Mouse (Mus musculus): Measurements from ENCODE around the gene Ninl. TPM values are rescaled to one million over a fixed set of nuclear protein-coding genes. Genes with fewer than 3 reads are reported as not detected.

The Ninl gene
- polyA plus RNA-seq (2017; shearing (Covaris generic)) = 1 to 10 TPM in 1 of 3 experiments, under 1 TPM in 2; 0.53 to 1.2 (median 0.81) TPM

- ATAC-seq = peak; percentile 88
Observed at GRCm38 (mm10) chr2:151039232-151039695, at the start of gene Ninl, which contains the start of gene Nanp. Gene Ninl (minus strand): TSS chr2:151039382. Gene Nanp (minus strand): TSS chr2:151039398.

- no peak for ATAC-seq
Observed at GRCm38 (mm10) chr2:151056637-151057036, 17.5 kb upstream of the Ninl start.

- ATAC-seq = no peak
Observed at GRCm38 (mm10) chr2:151040411-151040810, 1.2 kb upstream of the Ninl start.

- peak; percentile 29 for ATAC-seq
Observed at GRCm38 (mm10) chr2:151039726-151040125, 544 bp upstream of the Ninl start.

GRCm38 (mm10) chr2:151038811-151039222 is 365 bp downstream of the Ninl start:
- peak; percentile 60 for ATAC-seq

DNA sequence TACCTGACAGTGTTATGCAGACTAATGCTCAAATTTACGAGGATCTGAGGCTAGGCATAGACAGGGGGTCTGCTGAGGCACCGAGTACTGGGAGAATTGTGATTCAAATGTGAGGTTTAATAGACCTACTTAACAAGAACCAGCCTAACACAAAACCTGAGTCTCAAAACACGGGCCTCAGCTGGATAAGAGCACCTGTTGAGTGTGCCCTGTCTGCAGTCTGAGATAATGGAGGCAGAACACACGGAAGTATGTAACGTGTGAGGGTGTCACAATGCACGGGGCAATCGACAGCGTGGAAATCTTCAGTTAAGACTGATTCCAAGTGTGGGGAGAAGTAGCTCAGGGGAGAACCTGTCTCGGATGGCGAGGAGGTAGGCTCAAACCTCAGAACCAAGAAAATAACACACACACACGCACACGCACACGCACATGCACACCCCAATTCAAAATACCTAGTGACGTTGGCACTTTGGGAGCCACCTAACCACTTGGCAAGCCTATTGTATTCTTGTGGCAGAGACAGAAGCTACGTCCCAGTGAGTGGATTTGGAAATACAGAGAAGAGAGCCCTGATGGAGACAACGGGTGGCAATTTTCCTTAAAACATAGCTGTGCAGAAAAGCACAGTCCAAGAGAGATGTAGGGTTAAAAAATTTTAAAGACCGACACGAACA is 1.2 kb downstream of the Ninl start:
- no peak for ATAC-seq

DNA sequence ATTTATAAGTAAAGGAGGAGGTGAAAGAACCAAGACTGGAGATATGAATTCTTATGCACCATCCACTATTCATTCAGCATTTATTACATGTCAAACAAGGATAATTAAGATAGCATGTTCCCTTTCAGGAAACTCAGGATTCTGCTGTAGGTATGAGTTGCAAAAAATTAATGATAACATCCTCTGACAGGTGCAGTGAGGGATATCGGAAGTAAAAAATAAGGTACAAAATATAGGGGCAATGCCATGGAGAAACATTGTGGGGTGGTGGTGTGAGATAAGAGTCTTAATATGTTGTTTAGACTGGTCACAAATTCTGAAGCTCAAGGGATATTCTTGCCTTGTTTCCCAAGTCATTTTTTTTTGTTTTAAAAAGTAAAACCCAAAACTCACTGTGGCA is 1.9 kb downstream of the Ninl start:
- no peak for ATAC-seq

- no peak for ATAC-seq
Observed at GRCm38 (mm10) chr2:151036721-151037120, 2.5 kb downstream of the Ninl start.

- ATAC-seq = no peak
Observed at GRCm38 (mm10) chr2:151034435-151034834, 4.7 kb downstream of the Ninl start.

DNA sequence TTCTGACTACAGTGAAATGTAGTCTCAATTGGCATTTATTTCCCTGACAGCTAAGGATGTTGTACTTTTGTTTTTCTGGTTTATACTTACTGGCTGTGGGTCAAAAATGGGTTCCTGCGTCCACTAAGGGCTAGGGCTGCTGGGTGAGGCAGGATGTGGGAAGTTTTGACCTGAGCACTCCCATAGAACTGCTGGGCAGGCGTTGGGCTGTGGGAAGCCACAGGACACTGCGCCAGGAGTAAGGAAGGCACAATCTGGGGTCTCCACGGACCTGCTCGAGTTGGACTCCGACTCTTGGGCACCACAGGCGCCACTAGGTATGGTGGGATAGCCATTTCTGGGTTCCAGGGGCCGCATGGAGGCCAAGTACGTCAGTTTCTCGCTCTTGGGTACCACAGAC is 18.0 kb downstream of the Ninl start:
- no peak for ATAC-seq

- no peak for ATAC-seq
Observed at GRCm38 (mm10) chr2:151015316-151015715, 23.9 kb downstream of the Ninl start.

DNA sequence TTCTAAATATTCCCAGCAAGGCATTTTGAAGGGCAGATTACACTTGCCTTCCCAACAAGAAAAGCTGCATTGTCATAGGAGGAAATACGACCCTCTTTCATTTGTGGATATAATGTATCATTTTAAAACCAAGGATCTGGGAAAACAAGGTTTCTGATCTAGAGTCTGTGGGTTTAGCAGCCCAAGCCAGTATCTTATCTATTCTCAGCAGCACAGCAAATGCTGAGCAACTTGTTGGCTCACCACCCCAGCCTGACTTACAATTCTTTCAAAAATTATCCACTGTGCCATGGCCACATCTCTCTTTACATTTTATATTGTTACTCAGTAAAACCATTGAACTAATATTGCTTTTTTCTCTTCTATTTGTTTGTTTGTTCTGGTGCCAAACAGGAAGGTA is 27.9 kb downstream of the Ninl start:
- ATAC-seq = no peak

GRCm38 (mm10) chr2:151009515-151010085 is 29.6 kb downstream of the Ninl start:
- no peak for ATAC-seq

- ATAC-seq = peak; percentile 53
Observed at GRCm38 (mm10) chr2:151008939-151009509, 30.2 kb downstream of the Ninl start.

DNA sequence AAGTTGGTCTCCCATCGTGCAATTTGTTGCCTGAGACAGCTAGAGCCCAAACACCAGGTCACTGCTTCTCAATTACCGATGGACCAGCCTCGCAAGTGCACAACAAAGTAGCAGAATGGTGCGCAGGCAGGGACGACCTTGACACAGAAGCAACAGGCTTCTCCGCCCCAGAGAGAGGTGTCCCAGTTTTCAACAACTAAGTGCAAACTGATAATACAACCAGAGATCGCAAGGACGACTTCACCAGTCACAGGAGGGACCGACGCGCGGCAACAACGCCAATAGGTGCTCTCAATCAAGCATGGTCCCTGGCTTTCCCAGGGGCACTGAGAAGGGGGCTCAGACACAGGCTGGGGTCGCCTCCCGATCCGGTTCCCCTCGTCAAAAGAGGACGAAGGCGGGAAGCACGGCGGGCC is 30.7 kb downstream of the Ninl start:
- peak; percentile 9 for ATAC-seq

GRCm38 (mm10) chr2:151008006-151008405 is 31.2 kb downstream of the Ninl start:
- ATAC-seq = no peak

- ATAC-seq = no peak
Observed at GRCm38 (mm10) chr2:151006281-151006945, 32.8 kb downstream of the Ninl start.

GRCm38 (mm10) chr2:151004390-151004789 is 34.8 kb downstream of the Ninl start:
- no peak for ATAC-seq

DNA sequence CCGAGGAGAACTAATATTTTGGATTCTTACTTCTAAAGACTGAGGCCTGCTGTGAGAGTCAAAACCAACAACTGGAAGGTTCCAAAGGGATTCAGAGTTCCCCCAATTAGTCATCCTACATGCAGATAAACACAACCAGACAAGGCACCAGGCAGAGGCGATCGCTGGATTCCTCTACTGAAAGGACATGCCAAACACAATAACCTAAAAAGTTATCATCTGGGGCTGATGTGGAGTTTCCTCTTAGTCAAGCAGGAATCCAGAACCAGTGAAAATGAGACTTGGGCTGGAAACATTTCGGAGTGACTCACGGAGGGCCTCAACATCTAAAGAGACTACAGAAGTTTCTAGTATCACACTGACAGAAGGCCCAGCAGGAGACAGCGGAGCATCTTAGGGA is 35.4 kb downstream of the Ninl start:
- ATAC-seq = no peak

- ATAC-seq = no peak
Observed at GRCm38 (mm10) chr2:151001619-151002175, 37.5 kb downstream of the Ninl start.

- peak; percentile 87 for ATAC-seq
Observed at GRCm38 (mm10) chr2:151000402-151001178, 38.6 kb downstream of the Ninl start.

GRCm38 (mm10) chr2:150999021-150999420 is 40.2 kb downstream of the Ninl start:
- no peak for ATAC-seq

Data from inflammation-experienced regulatory T-cells, adult 6 months (primary cell).